Mouse (Mus musculus): ENCODE results near the gene Nrxn1. TPM values are rescaled to one million over a fixed set of nuclear protein-coding genes. Genes with fewer than 3 reads are reported as not detected.

Gene Nrxn1
- polyA plus RNA-seq, 1 experiment from 2014 or later = 1.7 TPM

DNA sequence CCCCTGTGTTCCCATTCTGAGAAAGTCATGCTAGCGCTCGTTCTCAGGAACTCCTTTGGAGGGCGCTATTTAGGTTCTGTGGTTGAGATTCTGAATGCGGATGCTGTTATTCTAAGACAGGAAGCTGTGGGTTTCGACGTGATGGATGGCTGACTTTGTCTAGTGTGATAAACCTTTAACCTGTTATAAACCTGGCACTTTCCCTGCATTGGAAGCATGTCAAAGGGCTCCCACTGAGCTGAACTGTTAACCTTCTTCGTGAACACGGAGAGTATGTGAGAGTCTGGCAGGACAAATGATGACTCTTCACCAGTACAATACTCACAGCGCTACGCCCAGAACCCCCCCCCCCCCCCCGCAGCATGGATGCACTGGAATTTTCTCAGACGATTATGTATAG lies 962.0 kb downstream of the Nrxn1 start:
- Histone ChIP-seq H3K27me3 (ENCODE audit: insufficient read depth, low read length) (no peaks in the 10 kb centered on the region), H3K36me3 (ENCODE audit: insufficient read depth, low read length) (no peaks in the 10 kb centered on the region), H3K27ac (no peak overlapping the region), H3K9ac (ENCODE audit: low read depth, low read length) (no peak overlapping the region), H3K9me3 (replicated peaks; ENCODE audit: low read length) (no peaks in the 10 kb centered on the region), H3K4me2 (ENCODE audit: low read length) (no peak overlapping the region), H3K4me3 (replicated peaks; ENCODE audit: low read depth, low read length) (no peak overlapping the region), H3K4me1 (replicated peaks; ENCODE audit: insufficient read depth, low read length) (no peaks in the 10 kb centered on the region)
- 58% methylated on average over 12 of the region's 12 CpGs for WGBS
- TF ChIP-seq CTCF (IDR thresholded peaks at IDR 0.05; ENCODE audit: low read depth) = no peak
- DNase-seq (ENCODE audit: low spot score) = no peak
- ATAC-seq (replicated peaks; ENCODE audit: low FRiP score, low read depth) = no peak

- Histone ChIP-seq H3K4me3 (replicated peaks; ENCODE audit: low read depth, low read length) (no peak overlapping the region), H3K27me3 (ENCODE audit: insufficient read depth, low read length) (no peaks in the 10 kb centered on the region), H3K4me2 (ENCODE audit: low read length) (no peak overlapping the region), H3K4me1 (replicated peaks; ENCODE audit: insufficient read depth, low read length) (no peaks in the 10 kb centered on the region), H3K27ac (no peak overlapping the region), H3K36me3 (ENCODE audit: insufficient read depth, low read length) (no peaks in the 10 kb centered on the region), H3K9ac (ENCODE audit: low read depth, low read length) (no peak overlapping the region), H3K9me3 (replicated peaks; ENCODE audit: low read length) (no peaks in the 10 kb centered on the region)
- no peak for TF ChIP-seq CTCF (IDR thresholded peaks at IDR 0.05; ENCODE audit: low read depth)
- 91% methylated on average over 2 of the region's 2 CpGs for WGBS
- no peak for ATAC-seq (replicated peaks; ENCODE audit: low FRiP score, low read depth)
- no peak for DNase-seq (ENCODE audit: low spot score)
These were observed 963.7 kb downstream of the Nrxn1 start for GRCm38 (mm10) chr17:90129183-90129582.

DNA sequence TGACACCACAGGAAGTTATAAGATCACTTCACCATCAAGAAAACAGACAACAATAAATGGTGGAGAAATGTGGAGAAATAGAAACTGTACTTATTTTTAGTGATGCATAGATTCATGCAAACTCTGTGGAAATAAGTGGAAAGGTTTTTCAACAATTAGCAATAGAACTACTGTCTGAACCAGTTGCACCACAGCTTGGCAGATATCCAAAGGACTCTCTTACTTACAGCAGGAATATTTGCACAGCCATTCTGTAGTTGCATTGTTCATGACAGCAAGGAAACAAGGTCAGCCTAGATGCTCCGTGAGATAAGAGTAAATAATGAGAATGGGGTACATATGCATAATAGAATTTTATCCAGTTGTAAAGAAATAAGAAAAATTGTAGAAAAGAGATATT lies 965.3 kb downstream of the Nrxn1 start:
- DNase-seq (ENCODE audit: low spot score) = peak; percentile 9

GRCm38 (mm10) chr17:90122796-90123481 lies 969.9 kb downstream of the Nrxn1 start:
- Histone ChIP-seq H3K9me3 (replicated peaks; ENCODE audit: low read length) (no peaks in the 10 kb centered on the region), H3K4me1 (replicated peaks; ENCODE audit: insufficient read depth, low read length) (no peaks in the 10 kb centered on the region), H3K27ac (no peak overlapping the region), H3K9ac (ENCODE audit: low read depth, low read length) (no peak overlapping the region), H3K27me3 (ENCODE audit: insufficient read depth, low read length) (no peaks in the 10 kb centered on the region), H3K4me2 (ENCODE audit: low read length) (no peak overlapping the region), H3K4me3 (replicated peaks; ENCODE audit: low read depth, low read length) (no peak overlapping the region), H3K36me3 (ENCODE audit: insufficient read depth, low read length) (no peaks in the 10 kb centered on the region)
- ATAC-seq (replicated peaks; ENCODE audit: low FRiP score, low read depth) (no peak), DNase-seq (ENCODE audit: low spot score) (no peak)
- WGBS = 80% methylated on average over 5 of the region's 5 CpGs
- TF ChIP-seq CTCF (IDR thresholded peaks at IDR 0.05; ENCODE audit: low read depth) = no peak

More for the DNA sequence above, 965.3 kb downstream of the Nrxn1 start:
- Histone ChIP-seq H3K27me3 (ENCODE audit: insufficient read depth, low read length) (no peaks in the 10 kb centered on the region), H3K9ac (ENCODE audit: low read depth, low read length) (no peak overlapping the region), H3K9me3 (replicated peaks; ENCODE audit: low read length) (no peaks in the 10 kb centered on the region), H3K36me3 (ENCODE audit: insufficient read depth, low read length) (no peaks in the 10 kb centered on the region), H3K4me2 (ENCODE audit: low read length) (no peak overlapping the region), H3K4me3 (replicated peaks; ENCODE audit: low read depth, low read length) (no peak overlapping the region), H3K27ac (no peak overlapping the region), H3K4me1 (replicated peaks; ENCODE audit: insufficient read depth, low read length) (no peaks in the 10 kb centered on the region)
- no peak for TF ChIP-seq CTCF (IDR thresholded peaks at IDR 0.05; ENCODE audit: low read depth)
- 55% methylated on average over 1 of the region's 1 CpGs for WGBS
- no peak for ATAC-seq (replicated peaks; ENCODE audit: low FRiP score, low read depth)

DNA sequence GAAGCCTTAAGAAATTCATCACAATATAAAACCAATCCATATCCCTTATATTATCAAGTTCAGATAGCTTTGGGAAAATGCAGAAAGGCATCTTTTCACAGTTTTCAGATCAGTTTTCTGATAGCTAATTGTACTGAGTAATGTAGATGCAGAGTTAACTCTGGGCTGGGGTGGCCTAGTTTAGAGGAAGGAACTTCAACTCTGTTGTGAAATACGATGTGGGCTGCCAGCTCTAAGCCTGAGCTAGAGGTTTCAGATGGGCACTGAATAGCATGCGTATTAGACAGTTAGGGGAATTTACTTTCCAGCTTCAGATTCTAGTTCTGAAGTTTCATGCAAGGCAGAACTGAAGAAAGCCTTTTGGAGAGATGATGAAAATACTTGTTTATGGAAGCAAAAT lies 976.6 kb downstream of the Nrxn1 start:
- ATAC-seq (replicated peaks; ENCODE audit: low FRiP score, low read depth) (no peak), DNase-seq (ENCODE audit: low spot score) (no peak)
- Histone ChIP-seq H3K36me3 (ENCODE audit: insufficient read depth, low read length) (no peaks in the 10 kb centered on the region), H3K27me3 (ENCODE audit: insufficient read depth, low read length) (no peaks in the 10 kb centered on the region), H3K9ac (ENCODE audit: low read depth, low read length) (no peak overlapping the region), H3K27ac (no peak overlapping the region), H3K4me2 (ENCODE audit: low read length) (no peak overlapping the region), H3K4me1 (replicated peaks; ENCODE audit: insufficient read depth, low read length) (no peaks in the 10 kb centered on the region), H3K9me3 (replicated peaks; ENCODE audit: low read length) (0 out of 2 replicates have a peak, but pooled peaks cover 3% of the 10 kb centered on the region), H3K4me3 (replicated peaks; ENCODE audit: low read depth, low read length) (no peak overlapping the region)
- WGBS = 75% methylated on average over 2 of the region's 2 CpGs
- no peak for TF ChIP-seq CTCF (IDR thresholded peaks at IDR 0.05; ENCODE audit: low read depth)

- H3K4me1 ChIP-seq (replicated peaks; ENCODE audit: insufficient read depth, low read length) = no peaks in the 10 kb centered on the region
- no peak overlapping the region for H3K4me3 ChIP-seq (replicated peaks; ENCODE audit: low read depth, low read length)
- no peak overlapping the region for H3K9ac ChIP-seq (ENCODE audit: low read depth, low read length)
- H3K36me3 ChIP-seq (ENCODE audit: insufficient read depth, low read length) = no peaks in the 10 kb centered on the region
- H3K9me3 ChIP-seq (replicated peaks; ENCODE audit: low read length) = no peaks in the 10 kb centered on the region
- no peak for TF ChIP-seq CTCF (IDR thresholded peaks at IDR 0.05; ENCODE audit: low read depth)
- H3K27me3 ChIP-seq (ENCODE audit: insufficient read depth, low read length) = no peaks in the 10 kb centered on the region
- no peak for DNase-seq (ENCODE audit: low spot score)
- ATAC-seq (replicated peaks; ENCODE audit: low FRiP score, low read depth) = no peak
- WGBS = 57% methylated on average over 3 of the region's 3 CpGs
- H3K27ac ChIP-seq = no peak overlapping the region
- no peak overlapping the region for H3K4me2 ChIP-seq (ENCODE audit: low read length)
These were observed 997.9 kb downstream of the Nrxn1 start for GRCm38 (mm10) chr17:90094999-90095398.

DNA sequence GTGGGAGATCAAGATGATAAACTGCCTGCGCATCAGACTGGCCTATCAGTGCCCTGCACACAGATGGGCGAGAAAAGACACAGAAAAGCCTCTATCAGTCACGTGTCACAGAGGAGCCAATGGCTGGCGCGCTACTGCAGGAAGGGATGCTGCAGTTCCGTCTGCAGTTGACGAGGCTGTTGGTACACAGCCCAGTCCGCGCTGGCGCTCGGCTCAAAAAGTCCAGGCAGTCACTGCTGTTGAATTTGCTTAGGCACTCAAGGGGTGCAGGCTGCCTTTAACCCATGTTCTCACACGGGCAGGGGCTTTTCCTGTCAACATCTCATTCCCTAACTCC lies 1004.6 kb downstream of the Nrxn1 start:
- peak; percentile 73 for DNase-seq (ENCODE audit: low spot score)
- no peak for TF ChIP-seq CTCF (IDR thresholded peaks at IDR 0.05; ENCODE audit: low read depth)
- Histone ChIP-seq H3K4me1 (replicated peaks; ENCODE audit: insufficient read depth, low read length) (no peaks in the 10 kb centered on the region), H3K9ac (ENCODE audit: low read depth, low read length) (no peak overlapping the region), H3K9me3 (replicated peaks; ENCODE audit: low read length) (no peaks in the 10 kb centered on the region), H3K4me3 (replicated peaks; ENCODE audit: low read depth, low read length) (peak overlapping the region; percentile 14; the same call in 1 of the 2 replicates), H3K27ac (no peak overlapping the region), H3K36me3 (ENCODE audit: insufficient read depth, low read length) (no peaks in the 10 kb centered on the region), H3K4me2 (ENCODE audit: low read length) (peak overlapping the region; percentile 59), H3K27me3 (ENCODE audit: insufficient read depth, low read length) (no peaks in the 10 kb centered on the region)
- WGBS = 4% methylated on average over 12 of the region's 12 CpGs
- ATAC-seq (replicated peaks; ENCODE audit: low FRiP score, low read depth) = peak; percentile 98
